Mouse (Mus musculus): ENCODE data around the gene Olfr418. TPM values are rescaled to one million over a fixed set of nuclear protein-coding genes. Genes with fewer than 3 reads are reported as not detected.
"Not testable (repeated sequence)": the region's sequence is repeated elsewhere in the genome, so short reads cannot be mapped to it uniquely, and the experiment has no call there.

The Olfr418 gene
- total RNA-seq, 1 experiment, result not detected

DNA sequence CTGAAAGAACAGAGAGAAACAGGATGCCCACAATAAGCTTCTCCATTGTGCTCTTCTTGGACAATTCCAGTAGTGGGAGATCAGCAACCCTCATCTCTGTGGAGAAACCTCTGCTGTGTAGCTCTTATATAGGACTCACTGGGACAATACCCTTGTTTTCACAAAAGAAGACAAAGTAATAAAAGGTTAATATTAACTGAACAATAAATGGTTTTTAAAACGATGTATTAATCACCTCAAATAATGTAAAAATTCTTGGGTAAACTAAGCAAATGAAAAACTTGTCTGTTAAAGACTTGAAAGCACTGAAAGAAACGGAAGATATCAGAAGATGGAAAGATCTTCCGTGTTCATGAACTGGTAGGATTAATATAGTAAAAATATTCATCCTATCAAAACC, 11.9 kb downstream of the Olfr418 start, which contains the start of gene Mptx2:
Mptx2 (minus strand) TSS at position 101 of the 400 bp plus-strand sequence.
- Histone ChIP-seq H3K4me3 (ENCODE audit: insufficient read depth in 1 of 2, low read depth in 1 of 2, low read length in 2 of 2, poor library complexity in 1 of 2, severe bottlenecking in 1 of 2) (no peak within 1 kb of the TSS), H3K27ac (ENCODE audit: insufficient read depth, low read depth, low read length, poor library complexity, severe bottlenecking) (no peak within 1 kb of the TSS), H3K4me1 (ENCODE audit: control insufficient read depth in 2 of 2, insufficient read depth in 2 of 2, low read length in 2 of 2, poor library complexity in 1 of 2) (no peaks in the 10 kb centered on the region), H3K36me3 (ENCODE audit: control insufficient read depth, insufficient read depth, low read length, poor library complexity, severe bottlenecking) (no peaks in the 10 kb centered on the region), H3K9ac (ENCODE audit: insufficient read depth, low read depth, low read length, poor library complexity, severe bottlenecking) (no peak within 1 kb of the TSS), H3K9me3 (ENCODE audit: control insufficient read depth, insufficient read depth, low read depth, low read length) (no peaks in the 10 kb centered on the region)
- in situ Hi-C loops (cut with MboI; ENCODE audit: low sequenced_read_pairs in 2 of 2, unreplicated experiment in 2 of 2), result loop anchor here (10.0 kb wide), 1 partner anchor 1057 kb away; the partner anchor contains the start of gene Mptx1 (in 2 of the 2)
- no peak for DNase-seq (ENCODE audit: low read depth, low spot score)
- TF ChIP-seq ZC3H11A (IDR thresholded peaks at IDR 0.05; ENCODE audit: borderline replicate concordance, low read depth, low read length), result no peak
- TF ChIP-seq CHD2 (IDR thresholded peaks at IDR 0.05; ENCODE audit: low read depth, low read length), result no peak
- no peak for TF ChIP-seq MAFK (IDR thresholded peaks at IDR 0.05; ENCODE audit: insufficient read depth, low read depth, low read length)
- no peak for TF ChIP-seq HCFC1 (IDR thresholded peaks at IDR 0.05; ENCODE audit: borderline replicate concordance, insufficient read depth, low read length)
- no peak for TF ChIP-seq ZNF384 (IDR thresholded peaks at IDR 0.05; ENCODE audit: low read depth, low read length)

DNA sequence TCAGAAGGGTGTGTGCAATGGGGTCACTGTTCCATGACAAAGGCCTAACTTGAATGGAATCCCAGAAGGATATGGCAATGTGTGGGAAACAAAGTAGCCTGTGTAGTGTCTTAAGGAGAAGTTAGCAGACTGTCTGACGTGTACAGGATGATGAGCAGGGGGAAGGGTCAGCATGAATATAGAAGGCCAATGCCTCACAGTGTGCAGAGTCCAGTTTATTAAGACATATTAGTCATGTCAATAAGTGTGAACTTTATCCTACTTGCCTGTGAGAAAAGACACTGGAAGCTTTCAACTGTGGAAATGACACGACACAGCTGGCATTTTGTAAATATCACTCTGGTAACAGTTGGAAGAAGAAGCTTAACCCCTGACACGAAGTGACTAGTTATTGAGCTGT, 37.0 kb downstream of the Olfr418 start:
- H3K4me1 ChIP-seq (ENCODE audit: control insufficient read depth in 2 of 2, insufficient read depth in 2 of 2, low read length in 2 of 2, poor library complexity in 1 of 2); H3K9me3 ChIP-seq (ENCODE audit: control insufficient read depth, insufficient read depth, low read depth, low read length); H3K4me3 ChIP-seq (ENCODE audit: insufficient read depth in 1 of 2, low read depth in 1 of 2, low read length in 2 of 2, poor library complexity in 1 of 2, severe bottlenecking in 1 of 2); H3K27ac ChIP-seq (ENCODE audit: insufficient read depth, low read depth, low read length, poor library complexity, severe bottlenecking); H3K9ac ChIP-seq (ENCODE audit: insufficient read depth, low read depth, low read length, poor library complexity, severe bottlenecking); DNase-seq (ENCODE audit: low read depth, low spot score); H3K36me3 ChIP-seq (ENCODE audit: control insufficient read depth, insufficient read depth, low read length, poor library complexity, severe bottlenecking); in situ Hi-C loops (cut with MboI; ENCODE audit: low sequenced_read_pairs in 2 of 2, unreplicated experiment in 2 of 2): not testable (repeated sequence)

DNA sequence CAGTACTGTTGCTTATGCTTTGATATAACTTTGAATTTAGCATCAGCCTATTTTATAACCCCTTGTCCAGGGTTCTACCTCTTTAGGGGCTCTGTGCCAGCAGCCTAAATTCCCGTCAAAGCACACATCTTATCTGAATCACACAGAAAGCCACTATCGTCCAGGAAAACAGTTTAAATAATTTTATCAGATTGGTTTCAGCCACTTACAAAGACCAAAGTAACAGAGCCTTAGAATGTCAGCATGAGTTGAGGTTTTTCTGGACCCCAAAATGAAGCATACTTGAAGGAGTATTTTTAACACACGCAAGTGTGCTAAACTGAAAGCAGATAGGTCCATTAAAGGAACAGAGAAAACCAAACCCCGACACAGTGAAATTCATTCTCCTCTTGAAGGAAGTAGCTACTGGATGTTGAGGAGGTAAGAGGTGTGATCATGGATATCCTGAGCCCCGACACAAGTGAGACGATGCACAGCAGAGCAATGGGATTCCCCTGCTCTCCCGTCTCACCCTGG, 47.8 kb downstream of the Olfr418 start:
- H3K27ac ChIP-seq (ENCODE audit: insufficient read depth, low read depth, low read length, poor library complexity, severe bottlenecking); in situ Hi-C loops (cut with MboI; ENCODE audit: low sequenced_read_pairs in 2 of 2, unreplicated experiment in 2 of 2); H3K9ac ChIP-seq (ENCODE audit: insufficient read depth, low read depth, low read length, poor library complexity, severe bottlenecking); H3K4me1 ChIP-seq (ENCODE audit: control insufficient read depth in 2 of 2, insufficient read depth in 2 of 2, low read length in 2 of 2, poor library complexity in 1 of 2); H3K9me3 ChIP-seq (ENCODE audit: control insufficient read depth, insufficient read depth, low read depth, low read length); H3K4me3 ChIP-seq (ENCODE audit: insufficient read depth in 1 of 2, low read depth in 1 of 2, low read length in 2 of 2, poor library complexity in 1 of 2, severe bottlenecking in 1 of 2); H3K36me3 ChIP-seq (ENCODE audit: control insufficient read depth, insufficient read depth, low read length, poor library complexity, severe bottlenecking); DNase-seq (ENCODE audit: low read depth, low spot score): not testable (repeated sequence)

DNA sequence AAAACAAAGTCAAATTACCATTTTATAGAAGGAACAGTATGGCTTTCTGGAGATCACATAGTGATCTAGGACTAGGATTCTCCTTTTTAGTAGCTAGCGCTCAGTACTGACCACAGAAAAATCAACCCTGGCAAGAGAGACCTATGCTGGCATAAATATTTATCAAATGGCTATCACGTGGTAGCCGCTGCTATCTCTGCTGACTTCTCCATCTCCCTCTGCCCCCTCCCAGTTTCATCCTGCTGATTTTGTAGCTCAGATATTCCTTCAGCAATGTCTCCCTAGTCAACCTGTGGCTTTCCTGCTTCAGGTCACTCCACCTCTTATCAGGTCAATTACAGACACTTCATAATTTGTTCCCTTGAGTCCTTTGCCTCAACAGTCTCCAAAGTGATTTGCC, 49.9 kb downstream of the Olfr418 start:
- Histone ChIP-seq H3K36me3 (ENCODE audit: control insufficient read depth, insufficient read depth, low read length, poor library complexity, severe bottlenecking) (no peaks in the 10 kb centered on the region), H3K9ac (ENCODE audit: insufficient read depth, low read depth, low read length, poor library complexity, severe bottlenecking) (no peak overlapping the region), H3K27ac (ENCODE audit: insufficient read depth, low read depth, low read length, poor library complexity, severe bottlenecking) (no peak overlapping the region), H3K4me1 (ENCODE audit: control insufficient read depth in 2 of 2, insufficient read depth in 2 of 2, low read length in 2 of 2, poor library complexity in 1 of 2) (no peaks in the 10 kb centered on the region), H3K4me3 (ENCODE audit: insufficient read depth in 1 of 2, low read depth in 1 of 2, low read length in 2 of 2, poor library complexity in 1 of 2, severe bottlenecking in 1 of 2) (no peak overlapping the region), H3K9me3 (ENCODE audit: control insufficient read depth, insufficient read depth, low read depth, low read length) (no peaks in the 10 kb centered on the region)
- in situ Hi-C loops (cut with MboI; ENCODE audit: low sequenced_read_pairs in 2 of 2, unreplicated experiment in 2 of 2), result no loop called here
- DNase-seq (ENCODE audit: low read depth, low spot score), result no peak
- no peak for TF ChIP-seq HCFC1 (IDR thresholded peaks at IDR 0.05; ENCODE audit: borderline replicate concordance, insufficient read depth, low read length)
- TF ChIP-seq ZC3H11A (IDR thresholded peaks at IDR 0.05; ENCODE audit: borderline replicate concordance, low read depth, low read length), result no peak
- no peak for TF ChIP-seq CHD2 (IDR thresholded peaks at IDR 0.05; ENCODE audit: low read depth, low read length)
- TF ChIP-seq ZNF384 (IDR thresholded peaks at IDR 0.05; ENCODE audit: low read depth, low read length), result no peak
- TF ChIP-seq MAFK (IDR thresholded peaks at IDR 0.05; ENCODE audit: insufficient read depth, low read depth, low read length), result no peak

DNA sequence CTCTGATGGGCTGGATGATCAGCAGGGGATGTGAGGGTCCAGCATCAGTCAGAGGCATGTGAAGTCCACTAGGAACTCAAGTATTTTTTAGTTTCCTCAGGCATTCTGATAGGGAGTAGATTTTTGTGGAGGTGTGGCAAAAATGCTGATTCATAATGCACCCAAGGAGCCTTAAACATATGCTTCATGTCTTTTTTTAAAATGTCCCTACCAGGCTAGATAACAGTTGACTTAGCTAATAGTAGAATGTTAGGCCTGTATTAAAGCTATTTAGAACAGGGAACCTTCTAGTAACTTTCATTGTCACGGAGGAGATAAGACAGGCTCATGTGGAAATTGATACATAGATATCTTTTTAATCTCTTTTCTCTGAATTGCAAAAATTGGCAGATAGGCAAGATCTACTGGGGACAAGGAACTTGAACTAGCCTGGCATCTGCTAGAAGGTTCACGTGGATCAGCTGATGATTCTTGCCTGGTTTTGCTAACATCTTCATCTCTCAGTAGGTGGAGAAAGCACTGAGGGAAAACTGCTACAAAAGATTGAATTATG, 52.2 kb downstream of the Olfr418 start:
- no peak for TF ChIP-seq ZNF384 (IDR thresholded peaks at IDR 0.05; ENCODE audit: low read depth, low read length)
- no peak for TF ChIP-seq HCFC1 (IDR thresholded peaks at IDR 0.05; ENCODE audit: borderline replicate concordance, insufficient read depth, low read length)
- TF ChIP-seq ZC3H11A (IDR thresholded peaks at IDR 0.05; ENCODE audit: borderline replicate concordance, low read depth, low read length), result no peak
- no peak for TF ChIP-seq MAFK (IDR thresholded peaks at IDR 0.05; ENCODE audit: insufficient read depth, low read depth, low read length)
- no peak for TF ChIP-seq CHD2 (IDR thresholded peaks at IDR 0.05; ENCODE audit: low read depth, low read length)
- no peak for DNase-seq (ENCODE audit: low read depth, low spot score)
- H3K9ac ChIP-seq (ENCODE audit: insufficient read depth, low read depth, low read length, poor library complexity, severe bottlenecking), result no peak overlapping the region
- H3K9me3 ChIP-seq (ENCODE audit: control insufficient read depth, insufficient read depth, low read depth, low read length), result no peaks in the 10 kb centered on the region
- no peak overlapping the region for H3K4me3 ChIP-seq (ENCODE audit: insufficient read depth in 1 of 2, low read depth in 1 of 2, low read length in 2 of 2, poor library complexity in 1 of 2, severe bottlenecking in 1 of 2)
- H3K27ac ChIP-seq (ENCODE audit: insufficient read depth, low read depth, low read length, poor library complexity, severe bottlenecking), result no peak overlapping the region
- no peaks in the 10 kb centered on the region for H3K36me3 ChIP-seq (ENCODE audit: control insufficient read depth, insufficient read depth, low read length, poor library complexity, severe bottlenecking)
- H3K4me1 ChIP-seq (ENCODE audit: control insufficient read depth in 2 of 2, insufficient read depth in 2 of 2, low read length in 2 of 2, poor library complexity in 1 of 2), result no peaks in the 10 kb centered on the region
- in situ Hi-C loops (cut with MboI; ENCODE audit: low sequenced_read_pairs in 2 of 2, unreplicated experiment in 2 of 2), result no loop called here

Measured in ES-E14 (cell line).